Mouse (Mus musculus): ENCODE measurements around the gene Zfp628. TPM values are rescaled to one million over a fixed set of nuclear protein-coding genes. Genes with fewer than 3 reads are reported as not detected.

The Zfp628 gene
- polyA plus RNA-seq, 1 experiment from 2014 or later, result 3.6 TPM

DNA sequence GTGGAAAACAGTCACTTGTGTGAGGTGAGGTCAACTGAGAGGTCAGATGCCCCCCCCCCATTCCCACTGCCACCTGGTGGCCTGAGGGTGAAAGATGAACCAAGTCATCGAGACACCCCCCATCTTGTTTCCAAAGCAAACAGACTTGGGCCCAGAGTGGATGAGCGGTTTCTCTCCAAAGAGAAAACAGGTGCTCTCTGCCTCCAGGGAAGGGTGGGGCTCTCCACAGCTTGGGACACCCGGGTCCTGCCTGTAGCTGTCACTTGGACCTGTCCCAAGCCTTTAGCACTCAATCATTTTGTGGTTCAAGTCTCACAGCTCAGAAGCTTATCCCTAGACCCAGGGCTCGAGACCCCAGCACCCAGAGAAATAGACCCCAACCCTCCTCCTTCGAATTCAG is 48.5 kb downstream of the Zfp628 start:
- Histone ChIP-seq H3K9me3 (replicated peaks; ENCODE audit: control insufficient read depth, low read length) (no peaks in the 10 kb centered on the region), H3K27ac (ENCODE audit: low read depth, low read length) (no peak overlapping the region), H3K4me2 (ENCODE audit: low read length) (no peak overlapping the region), H3K36me3 (ENCODE audit: control insufficient read depth, insufficient read depth, low read length) (no peaks in the 10 kb centered on the region), H3K27me3 (replicated peaks; ENCODE audit: control insufficient read depth, insufficient read depth, low read length) (no peaks in the 10 kb centered on the region), H3K4me3 (ENCODE audit: low read depth, low read length) (no peak overlapping the region), H3K4me1 (ENCODE audit: control insufficient read depth, insufficient read depth, low read length) (no peaks in the 10 kb centered on the region), H3K9ac (ENCODE audit: low read length) (no peak overlapping the region)
- ATAC-seq (no peak), DNase-seq (ENCODE audit: low spot score) (no peak)
- WGBS, result 81% methylated on average over 5 of the region's 5 CpGs

DNA sequence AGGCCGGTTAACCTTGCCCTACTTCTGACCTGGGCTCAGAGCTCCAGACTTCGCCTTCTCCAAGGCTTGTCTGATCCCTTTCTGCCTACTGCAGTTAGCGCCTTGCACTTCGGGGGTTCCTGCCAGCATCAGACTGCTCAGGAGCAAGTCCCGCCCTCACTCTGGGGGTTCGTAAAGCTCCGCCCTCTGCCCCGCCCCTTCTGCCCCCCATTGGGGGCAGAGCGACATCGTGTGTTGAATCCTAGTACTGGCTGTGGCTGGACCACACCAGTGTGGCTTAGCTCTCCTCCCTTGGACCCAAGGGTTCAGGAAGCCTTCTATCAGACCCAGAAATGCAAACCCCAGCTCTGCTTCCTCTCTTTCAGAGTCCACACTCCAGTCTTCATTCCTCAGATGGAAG is 49.3 kb downstream of the Zfp628 start, which contains the start of gene Sbk2:
Gene Sbk2, minus strand, starts transcription at position 135 of the 400 bp plus-strand sequence.
- Histone ChIP-seq H3K27me3 (replicated peaks; ENCODE audit: control insufficient read depth, insufficient read depth, low read length) (no peaks in the 10 kb centered on the region), H3K9me3 (replicated peaks; ENCODE audit: control insufficient read depth, low read length) (no peaks in the 10 kb centered on the region), H3K4me3 (ENCODE audit: low read depth, low read length) (no peak within 1 kb of the TSS), H3K27ac (ENCODE audit: low read depth, low read length) (no peak within 1 kb of the TSS), H3K4me2 (ENCODE audit: low read length) (no peak within 1 kb of the TSS), H3K4me1 (ENCODE audit: control insufficient read depth, insufficient read depth, low read length) (no peaks in the 10 kb centered on the region), H3K9ac (ENCODE audit: low read length) (no peak within 1 kb of the TSS), H3K36me3 (ENCODE audit: control insufficient read depth, insufficient read depth, low read length) (no peaks in the 10 kb centered on the region)
- peak; percentile 66 for DNase-seq (ENCODE audit: low spot score)
- WGBS, result 5% methylated on average over 10 of the region's 10 CpGs
- ATAC-seq, result peak; percentile 66

DNA sequence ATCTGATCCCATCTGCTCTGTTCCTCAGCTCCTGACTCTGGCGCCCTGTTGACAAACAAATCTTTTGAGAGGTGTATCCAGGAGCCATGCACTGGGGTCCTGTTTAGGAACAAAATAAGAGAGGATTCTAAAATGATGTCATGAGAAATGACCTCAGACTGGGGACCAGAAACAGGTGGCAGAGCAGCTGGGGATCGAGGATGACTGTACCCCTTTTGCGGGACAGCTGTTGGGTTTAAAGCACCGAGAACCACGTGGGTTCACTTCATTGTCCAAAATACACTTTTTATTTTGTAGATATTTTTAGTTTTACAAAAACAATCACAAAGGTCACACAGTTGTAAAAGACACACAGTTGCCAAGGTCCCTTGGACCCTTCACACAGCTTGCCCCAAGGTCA is 50.0 kb downstream of the Zfp628 start:
- Histone ChIP-seq H3K4me1 (ENCODE audit: control insufficient read depth, insufficient read depth, low read length) (no peaks in the 10 kb centered on the region), H3K27ac (ENCODE audit: low read depth, low read length) (no peak overlapping the region), H3K4me2 (ENCODE audit: low read length) (no peak overlapping the region), H3K36me3 (ENCODE audit: control insufficient read depth, insufficient read depth, low read length) (no peaks in the 10 kb centered on the region), H3K27me3 (replicated peaks; ENCODE audit: control insufficient read depth, insufficient read depth, low read length) (no peaks in the 10 kb centered on the region), H3K4me3 (ENCODE audit: low read depth, low read length) (no peak overlapping the region), H3K9ac (ENCODE audit: low read length) (no peak overlapping the region), H3K9me3 (replicated peaks; ENCODE audit: control insufficient read depth, low read length) (no peaks in the 10 kb centered on the region)
- 86% methylated on average over 5 of the region's 5 CpGs for WGBS
- ATAC-seq, result no peak
- DNase-seq (ENCODE audit: low spot score), result no peak

DNA sequence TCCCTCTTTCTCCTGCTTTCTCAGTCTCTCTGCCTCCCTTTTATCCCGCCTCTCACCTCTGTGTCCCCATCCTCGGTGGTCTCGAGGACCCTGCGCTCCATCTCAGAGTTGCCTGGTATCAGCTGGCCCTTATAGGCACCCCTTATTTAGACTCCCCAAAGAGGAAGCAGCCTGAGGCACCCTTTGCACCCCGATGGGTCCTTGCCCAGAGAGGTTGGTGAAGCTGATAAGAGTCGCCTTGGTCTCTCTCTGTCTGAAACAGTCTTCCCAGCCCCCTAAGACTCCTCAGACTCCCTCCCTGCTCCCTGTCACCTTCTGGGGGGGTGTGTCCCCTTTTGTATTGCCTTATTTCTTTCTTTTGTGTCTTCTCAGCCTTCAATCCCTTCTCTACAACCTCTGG is 56.1 kb downstream of the Zfp628 start, which contains the start of gene Sbk3:
Gene Sbk3, minus strand, starts transcription at position 101 of the 400 bp plus-strand sequence.
- DNase-seq (ENCODE audit: low spot score), result no peak
- no peaks in the 10 kb centered on the region for H3K27me3 ChIP-seq (replicated peaks; ENCODE audit: control insufficient read depth, insufficient read depth, low read length)
- no peak for ATAC-seq
- H3K36me3 ChIP-seq (ENCODE audit: control insufficient read depth, insufficient read depth, low read length), result no peaks in the 10 kb centered on the region
- H3K9ac ChIP-seq (ENCODE audit: low read length), result no peak within 1 kb of the TSS
- H3K9me3 ChIP-seq (replicated peaks; ENCODE audit: control insufficient read depth, low read length), result no peaks in the 10 kb centered on the region
- H3K4me2 ChIP-seq (ENCODE audit: low read length), result no peak within 1 kb of the TSS
- 31% methylated on average over 6 of the region's 6 CpGs for WGBS
- no peak within 1 kb of the TSS for H3K27ac ChIP-seq (ENCODE audit: low read depth, low read length)
- H3K4me1 ChIP-seq (ENCODE audit: control insufficient read depth, insufficient read depth, low read length), result no peaks in the 10 kb centered on the region
- no peak within 1 kb of the TSS for H3K4me3 ChIP-seq (ENCODE audit: low read depth, low read length)

Other genes starting within 250 kb of the Zfp628 start
- gene Hspbp1, start 230.1 kb upstream of the Zfp628 start, polyA plus RNA-seq (2014; fragmentation: Nextera tagmentation; extraction: Ambion mirVana), result 141 and 156 TPM in 2 replicates
- 7.9 and 8.0 TPM in 2 replicates for gene Brsk1, start 224.6 kb upstream of the Zfp628 start, polyA plus RNA-seq (2014; fragmentation: Nextera tagmentation; extraction: Ambion mirVana)
- 0.12 TPM in 1 of 2 replicates, not detected in the other for gene Tmem150b, start 190.0 kb upstream of the Zfp628 start, polyA plus RNA-seq (2014; fragmentation: Nextera tagmentation; extraction: Ambion mirVana)
- gene Kmt5c, start 175.1 kb upstream of the Zfp628 start, polyA plus RNA-seq (2014; fragmentation: Nextera tagmentation; extraction: Ambion mirVana), result 54.6 and 57.1 TPM in 2 replicates
- gene Cox6b2, start 162.1 kb upstream of the Zfp628 start, polyA plus RNA-seq (2014; fragmentation: Nextera tagmentation; extraction: Ambion mirVana), result 11.7 and 13.1 TPM in 2 replicates
- not detected in 2 replicates for gene Fam71e2, start 143.9 kb upstream of the Zfp628 start, polyA plus RNA-seq (2014; fragmentation: Nextera tagmentation; extraction: Ambion mirVana)
- gene Il11, start 132.4 kb upstream of the Zfp628 start, polyA plus RNA-seq (2014; fragmentation: Nextera tagmentation; extraction: Ambion mirVana), result 0.21 and 0.32 TPM in 2 replicates
- not detected in 2 replicates for gene Tmem190, start 132.3 kb upstream of the Zfp628 start, polyA plus RNA-seq (2014; fragmentation: Nextera tagmentation; extraction: Ambion mirVana)
- 1.5 and 1.7 TPM in 2 replicates for gene Tmem238, start 125.6 kb upstream of the Zfp628 start, polyA plus RNA-seq (2014; fragmentation: Nextera tagmentation; extraction: Ambion mirVana)
- 179 and 182 TPM in 2 replicates for gene Rpl28, start 122.3 kb upstream of the Zfp628 start, polyA plus RNA-seq (2014; fragmentation: Nextera tagmentation; extraction: Ambion mirVana)
- 378 and 472 TPM in 2 replicates for gene Ube2s, start 102.6 kb upstream of the Zfp628 start, polyA plus RNA-seq (2014; fragmentation: Nextera tagmentation; extraction: Ambion mirVana)
- 5.8 and 7.7 TPM in 2 replicates for gene Shisa7, start 70.5 kb upstream of the Zfp628 start, polyA plus RNA-seq (2014; fragmentation: Nextera tagmentation; extraction: Ambion mirVana)
- gene Isoc2b, start 45.0 kb upstream of the Zfp628 start, polyA plus RNA-seq (2014; fragmentation: Nextera tagmentation; extraction: Ambion mirVana), result 3.3 and 4.3 TPM in 2 replicates
- gene Isoc2a, start 38.1 kb upstream of the Zfp628 start, polyA plus RNA-seq (2014; fragmentation: Nextera tagmentation; extraction: Ambion mirVana), result 0.53 and 0.59 TPM in 2 replicates
- gene Gm36210, start 8.7 kb upstream of the Zfp628 start, polyA plus RNA-seq (2014; fragmentation: Nextera tagmentation; extraction: Ambion mirVana), result 0.33 and 0.44 TPM in 2 replicates
- gene Nat14, start 6.8 kb downstream of the Zfp628 start, polyA plus RNA-seq (2014; fragmentation: Nextera tagmentation; extraction: Ambion mirVana), result 9.8 and 17.7 TPM in 2 replicates
- gene Ssc5d, start 10.6 kb downstream of the Zfp628 start, polyA plus RNA-seq (2014; fragmentation: Nextera tagmentation; extraction: Ambion mirVana), result 0.23 and 0.41 TPM in 2 replicates
- not detected in 2 replicates for gene Sbk2, start 49.2 kb downstream of the Zfp628 start, polyA plus RNA-seq (2014; fragmentation: Nextera tagmentation; extraction: Ambion mirVana)
- 0.39 and 0.42 TPM in 2 replicates for gene Sbk3, start 56.0 kb downstream of the Zfp628 start, polyA plus RNA-seq (2014; fragmentation: Nextera tagmentation; extraction: Ambion mirVana)
- gene Zfp579, start 80.9 kb downstream of the Zfp628 start, polyA plus RNA-seq (2014; fragmentation: Nextera tagmentation; extraction: Ambion mirVana), result 37.9 and 52.9 TPM in 2 replicates
- gene Zfp524, start 99.2 kb downstream of the Zfp628 start, polyA plus RNA-seq (2014; fragmentation: Nextera tagmentation; extraction: Ambion mirVana), result 11.3 and 13.5 TPM in 2 replicates
- gene Fiz1, start 99.5 kb downstream of the Zfp628 start, polyA plus RNA-seq (2014; fragmentation: Nextera tagmentation; extraction: Ambion mirVana), result 34.3 and 42.8 TPM in 2 replicates
- gene Gm44973, start 100.3 kb downstream of the Zfp628 start, polyA plus RNA-seq (2014; fragmentation: Nextera tagmentation; extraction: Ambion mirVana), result 0.59 and 1.9 TPM in 2 replicates
- gene Zfp865, start 105.2 kb downstream of the Zfp628 start, polyA plus RNA-seq (2014; fragmentation: Nextera tagmentation; extraction: Ambion mirVana), result 5.4 and 5.9 TPM in 2 replicates
- gene Ccdc106, start 105.3 kb downstream of the Zfp628 start, polyA plus RNA-seq (2014; fragmentation: Nextera tagmentation; extraction: Ambion mirVana), result 36.1 and 45.5 TPM in 2 replicates
- gene 4632433K11Rik, start 118.9 kb downstream of the Zfp628 start, polyA plus RNA-seq (2014; fragmentation: Nextera tagmentation; extraction: Ambion mirVana), result not detected in 2 replicates
- 6.2 and 6.3 TPM in 2 replicates for gene Zfp784, start 123.2 kb downstream of the Zfp628 start, polyA plus RNA-seq (2014; fragmentation: Nextera tagmentation; extraction: Ambion mirVana)
- gene Zfp580, start 136.3 kb downstream of the Zfp628 start, polyA plus RNA-seq (2014; fragmentation: Nextera tagmentation; extraction: Ambion mirVana), result 54.5 and 64.9 TPM in 2 replicates
- gene U2af2, start 146.9 kb downstream of the Zfp628 start, polyA plus RNA-seq (2014; fragmentation: Nextera tagmentation; extraction: Ambion mirVana), result 124 and 133 TPM in 2 replicates
- gene Epn1, start 165.0 kb downstream of the Zfp628 start, polyA plus RNA-seq (2014; fragmentation: Nextera tagmentation; extraction: Ambion mirVana), result 71.3 and 89.0 TPM in 2 replicates
- not detected in 2 replicates for gene Rfpl4, start 201.7 kb downstream of the Zfp628 start, polyA plus RNA-seq (2014; fragmentation: Nextera tagmentation; extraction: Ambion mirVana)
- gene Rasl2-9, start 210.7 kb downstream of the Zfp628 start, polyA plus RNA-seq (2014; fragmentation: Nextera tagmentation; extraction: Ambion mirVana), result 0.29 and 0.38 TPM in 2 replicates
- gene Vmn1r55, start 234.5 kb downstream of the Zfp628 start, polyA plus RNA-seq (2014; fragmentation: Nextera tagmentation; extraction: Ambion mirVana), result not detected in 2 replicates